In genomic region chr2:17741555-17741954, GRCm38 (mm10) we compare ENCODE assay signal across 8 mouse cellular contexts. TPM values are rescaled to one million over a fixed set of nuclear protein-coding genes. Genes with fewer than 3 reads are reported as not detected.
DNase-seq lines count a peak whose midpoint lies in the region; ATAC-seq and TF ChIP-seq lines count a peak whose summit lies in the region.

No protein-coding gene starts in this region.

- H3K4me1 ChIP-seq in kidney, embryonic 15.5 days: peaks cover 10% of the 10 kb centered on the region
- H3K4me1 ChIP-seq in liver, embryonic 15.5 days (replicated peaks): peaks cover 6% of the 10 kb centered on the region
- H3K4me1 ChIP-seq in stomach, embryonic 16.5 days (ENCODE audit: control insufficient read depth, insufficient read depth, low read length): no peaks in the 10 kb centered on the region

- in situ Hi-C loops in Patski (cut with MboI; ENCODE audit: low pct_unique_long_range_greater_than_20kb): no loop called here

- peak overlapping the region; percentile 36 for H3K4me3 ChIP-seq in kidney, embryonic 15.5 days (replicated peaks)
- H3K4me3 ChIP-seq in liver, embryonic 15.5 days (replicated peaks): peak overlapping the region; percentile 23
- peak overlapping the region; percentile 32 for H3K4me3 ChIP-seq in stomach, embryonic 16.5 days (replicated peaks; ENCODE audit: low read length)

- H3K9ac ChIP-seq in kidney, embryonic 15.5 days: no peak overlapping the region
- no peak overlapping the region for H3K9ac ChIP-seq in liver, embryonic 15.5 days
- H3K9ac ChIP-seq in stomach, embryonic 16.5 days (ENCODE audit: low read length): no peak overlapping the region

- no peak for DNase-seq in kidney, adult 8-10 months
- DNase-seq in Patski (ENCODE audit: low read depth, low spot score): peak; percentile 60
- no peak for DNase-seq in testis, postnatal 14 days (ENCODE audit: low spot score)
- no peak for DNase-seq in kidney, adult 11 months

- TF ChIP-seq CTCF in Patski (IDR thresholded peaks at IDR 0.05): no peak

- peak overlapping the region; percentile 59 for H3K4me2 ChIP-seq in kidney, embryonic 15.5 days
- H3K4me2 ChIP-seq in liver, embryonic 15.5 days: peak overlapping the region; percentile 53
- peak overlapping the region; percentile 51 for H3K4me2 ChIP-seq in stomach, embryonic 16.5 days (ENCODE audit: low read depth, low read length)

- H3K27ac ChIP-seq in kidney, embryonic 15.5 days: no peak overlapping the region
- H3K27ac ChIP-seq in liver, embryonic 15.5 days (replicated peaks): no peak overlapping the region
- no peak overlapping the region for H3K27ac ChIP-seq in stomach, embryonic 16.5 days (ENCODE audit: low read length)

- CTCF ChIA-PET in Patski (lab: Charles Lee): no interaction called here

- H3K9me3 ChIP-seq in kidney, embryonic 15.5 days (replicated peaks): no peaks in the 10 kb centered on the region
- no peaks in the 10 kb centered on the region for H3K9me3 ChIP-seq in liver, embryonic 15.5 days (replicated peaks)
- H3K9me3 ChIP-seq in stomach, embryonic 16.5 days (replicated peaks; ENCODE audit: control insufficient read depth, low read length): no peaks in the 10 kb centered on the region

- POLR2A ChIA-PET in Patski (lab: Charles Lee): no interaction called here

- under 1% methylated on average over 16 of the region's 16 CpGs for WGBS in kidney, embryonic 15.5 days
- 2% methylated on average over 16 of the region's 16 CpGs for WGBS in liver, embryonic 15.5 days (ENCODE audit: insufficient replicate concordance)
- WGBS in stomach, embryonic 16.5 days: 2% methylated on average over 16 of the region's 16 CpGs

- H3K36me3 ChIP-seq in kidney, embryonic 15.5 days: no peaks in the 10 kb centered on the region
- H3K36me3 ChIP-seq in liver, embryonic 15.5 days (replicated peaks): no peaks in the 10 kb centered on the region
- H3K36me3 ChIP-seq in stomach, embryonic 16.5 days (ENCODE audit: control insufficient read depth, insufficient read depth, low read length): no peaks in the 10 kb centered on the region

- peak; percentile 71 for ATAC-seq in kidney, embryonic 15.5 days (replicated peaks; ENCODE audit: low FRiP score)
- ATAC-seq in Patski: peak; percentile 97
- ATAC-seq in granulocyte monocyte progenitor cell, adult 5-6 weeks (replicated peaks; ENCODE audit: poor library complexity, severe bottlenecking): peak; percentile 64
- ATAC-seq in liver, embryonic 15.5 days (ENCODE audit: insufficient read depth): no peak
- peak; percentile 62; the same call in 1 of the 2 replicates for ATAC-seq in stomach, embryonic 16.5 days (ENCODE audit: insufficient read depth, low FRiP score)

- H3K27me3 ChIP-seq in kidney, embryonic 15.5 days: no peaks in the 10 kb centered on the region
- H3K27me3 ChIP-seq in Patski: no peaks in the 10 kb centered on the region
- no peaks in the 10 kb centered on the region; the same call in 1 of the 2 replicates for H3K27me3 ChIP-seq in liver, embryonic 15.5 days
- H3K27me3 ChIP-seq in stomach, embryonic 16.5 days (ENCODE audit: control insufficient read depth, insufficient read depth, low read length): no peaks in the 10 kb centered on the region

RNA-seq across cellular contexts. Expression of gene Nebl, which starts 10.3 kb away (rescaled TPM):
- 7.1 and 7.2 TPM in 2 replicates for polyA plus RNA-seq in kidney, embryonic 15.5 days (2015; fragmentation: Nextera tagmentation; extraction: Ambion mirVana)
- 0.33 TPM for polyA plus RNA-seq in Patski (2021)
- 1.4 and 2.1 TPM in 2 replicates for total RNA-seq in granulocyte monocyte progenitor cell, adult 5-6 weeks (2014; fragmentation: Nextera tagmentation)
- total RNA-seq in granulocyte monocyte progenitor cell, adult 5-6 weeks (2017): 3.6 and 7.9 TPM in 2 replicates
- 0.30 and 0.35 TPM in 2 replicates for polyA plus RNA-seq in liver, embryonic 15.5 days (2015; fragmentation: Nextera tagmentation; extraction: Ambion mirVana)
- 9.1 and 11.0 TPM in 2 replicates for polyA plus RNA-seq in stomach, embryonic 16.5 days (2015; fragmentation: Nextera tagmentation; extraction: Ambion mirVana)
